Mouse (Mus musculus) limb, embryonic 15.5 days (tissue): ENCODE measurements around the gene Krt87. TPM values are rescaled to one million over a fixed set of nuclear protein-coding genes. Genes with fewer than 3 reads are reported as not detected.

Experiments used
- ATAC-seq: fragments of 200-750 bp; cut with Nextera tagmentation; 2 replicates; pipeline ENCODE4 v1.8.0; 2017; ENCODE audit warnings: low read depth, moderate TSS enrichment; ENCODE audit not compliant: insufficient number of reproducible peaks, low FRiP score, low TSS enrichment
- H3K27ac ChIP-seq: fragments of 300-500 bp; sonication (generic); 2 replicates; pipeline ENCODE4 v1.5.1; 2015; ENCODE audit warnings: moderate library complexity, mild to moderate bottlenecking, inconsistent platforms
- H3K27me3 ChIP-seq: fragments of 300-500 bp; sonication (generic); 2 replicates; pipeline ENCODE4 v1.6.1; 2015; ENCODE audit warnings: inconsistent platforms
- H3K36me3 ChIP-seq: fragments of 300-500 bp; sonication (generic); 2 replicates; pipeline ENCODE4 v1.6.1; 2015; ENCODE audit warnings: inconsistent platforms
- H3K4me1 ChIP-seq: fragments of 300-500 bp; sonication (generic); 2 replicates; pipeline ENCODE4 v1.6.1; 2015; ENCODE audit warnings: inconsistent platforms
- H3K4me2 ChIP-seq: fragments of 300-500 bp; sonication (generic); 2 replicates; pipeline ENCODE4 v1.6.1; 2015; ENCODE audit warnings: mild to moderate bottlenecking, inconsistent platforms
- H3K4me3 ChIP-seq: fragments of 300-500 bp; sonication (generic); 2 replicates; pipeline ENCODE4 v1.5.1; 2015; ENCODE audit warnings: mild to moderate bottlenecking, inconsistent platforms
- H3K9ac ChIP-seq: fragments of 300-500 bp; sonication (generic); 2 replicates; pipeline ENCODE4 v1.6.1; 2015; ENCODE audit warnings: inconsistent platforms
- H3K9me3 ChIP-seq: fragments of 300-500 bp; sonication (generic); 2 replicates; pipeline ENCODE4 v1.6.1; 2016; ENCODE audit warnings: inconsistent platforms
- WGBS: fragments of 180-500 bp; shearing (Covaris S2); methylation state at CpG from one replicate; pipeline ENCODE4 v1.1.7; 2015; 5-methylcytosine and 5-hydroxymethylcytosine counted together
- polyA plus RNA-seq: library from polyadenylated mRNA; unstranded; fragments of >200 nt; fragmentation: Nextera tagmentation; extraction: Ambion mirVana; gene quantifications from 2 replicates; pipeline ENCODE4 v1.2.1, GENCODE M21; 2015

Krt87 gene
- polyA plus RNA-seq, 1 experiment from 2014 or later = 3.0 TPM

DNA sequence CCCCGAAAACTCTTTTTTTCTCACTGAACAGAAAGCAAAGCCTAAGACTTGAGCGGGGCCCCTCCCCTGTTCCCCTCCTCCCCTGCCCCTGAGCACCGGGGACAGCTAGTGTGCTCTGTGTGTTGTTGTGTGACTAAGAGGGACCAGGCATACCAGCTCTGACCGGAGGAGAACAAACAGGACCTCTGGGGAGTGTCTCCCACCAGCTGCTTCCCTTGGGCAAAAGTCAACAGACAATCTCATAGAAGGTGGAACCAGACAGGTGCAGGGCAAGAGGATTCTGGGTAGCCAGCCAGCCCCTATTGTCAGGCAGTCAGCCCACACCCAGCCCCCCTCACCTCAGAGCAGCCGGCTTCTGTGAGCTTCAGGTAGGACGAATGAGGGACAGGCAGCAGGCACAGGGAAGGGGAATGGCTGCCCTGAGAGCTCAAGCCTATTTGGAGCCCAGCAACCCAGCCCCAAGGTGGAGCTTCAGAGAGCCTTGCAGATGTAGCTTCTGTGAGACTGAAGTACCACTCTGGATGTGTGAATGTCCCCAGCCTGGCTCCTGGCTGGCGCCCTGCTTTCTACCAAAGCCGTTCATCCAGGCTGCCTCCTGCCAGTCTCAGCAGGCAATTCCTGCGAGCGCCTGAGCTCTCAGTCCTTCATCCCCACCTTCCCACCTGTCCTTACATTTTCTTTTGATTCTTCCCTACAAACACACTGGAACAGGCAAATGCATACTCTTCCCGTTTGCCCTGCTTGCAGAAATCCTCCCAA is 23.6 kb downstream of the Krt87 start:
- no peak for ATAC-seq
- Histone ChIP-seq H3K4me3 (no peak overlapping the region), H3K9me3 (no peaks in the 10 kb centered on the region), H3K36me3 (no peaks in the 10 kb centered on the region), H3K27ac (no peak overlapping the region), H3K4me1 (peaks cover 24% of the 10 kb centered on the region), H3K9ac (no peak overlapping the region), H3K27me3 (peaks cover 30% of the 10 kb centered on the region), H3K4me2 (no peak overlapping the region)
- WGBS = 39% methylated on average over 11 of the region's 11 CpGs

DNA sequence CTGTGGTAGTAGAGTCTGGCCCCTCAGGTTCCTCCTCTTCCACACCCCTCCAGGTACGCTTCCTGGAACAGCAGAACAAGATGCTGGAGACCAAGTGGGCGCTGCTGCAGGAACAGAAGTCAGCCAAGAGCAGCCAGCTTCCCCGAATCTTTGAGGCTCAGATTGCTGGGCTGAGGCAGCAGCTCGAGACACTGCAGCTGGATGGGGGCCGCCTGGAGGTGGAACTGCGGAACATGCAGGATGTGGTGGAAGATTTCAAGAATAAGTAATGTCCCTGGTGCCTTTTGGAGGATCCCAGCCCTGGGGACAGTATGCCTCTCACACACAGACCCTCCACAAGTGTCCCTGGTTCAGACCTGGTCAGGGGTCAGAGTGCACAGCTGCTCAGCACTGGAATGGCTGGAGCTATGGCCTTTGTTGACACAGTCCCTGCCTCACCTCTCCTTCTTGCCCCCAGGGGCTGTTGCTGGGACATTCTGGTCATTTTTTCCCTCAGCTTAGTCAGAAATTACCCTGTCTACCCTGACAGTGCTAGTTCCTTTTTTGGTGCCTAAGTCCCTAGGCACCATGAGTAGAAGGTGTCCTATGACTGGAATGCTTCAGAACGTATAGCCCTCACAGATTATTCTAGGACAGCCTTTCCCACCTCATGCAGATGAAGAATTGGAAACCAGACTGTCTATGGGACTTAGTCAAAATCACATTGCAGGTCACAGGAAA is 24.5 kb downstream of the Krt87 start:
- Histone ChIP-seq H3K4me3 (no peak overlapping the region), H3K27ac (no peak overlapping the region), H3K9me3 (no peaks in the 10 kb centered on the region), H3K36me3 (no peaks in the 10 kb centered on the region), H3K4me1 (peaks cover 24% of the 10 kb centered on the region), H3K9ac (no peak overlapping the region), H3K27me3 (peaks cover 30% of the 10 kb centered on the region), H3K4me2 (no peak overlapping the region)
- ATAC-seq = no peak
- WGBS = 37% methylated on average over 7 of the region's 7 CpGs

DNA sequence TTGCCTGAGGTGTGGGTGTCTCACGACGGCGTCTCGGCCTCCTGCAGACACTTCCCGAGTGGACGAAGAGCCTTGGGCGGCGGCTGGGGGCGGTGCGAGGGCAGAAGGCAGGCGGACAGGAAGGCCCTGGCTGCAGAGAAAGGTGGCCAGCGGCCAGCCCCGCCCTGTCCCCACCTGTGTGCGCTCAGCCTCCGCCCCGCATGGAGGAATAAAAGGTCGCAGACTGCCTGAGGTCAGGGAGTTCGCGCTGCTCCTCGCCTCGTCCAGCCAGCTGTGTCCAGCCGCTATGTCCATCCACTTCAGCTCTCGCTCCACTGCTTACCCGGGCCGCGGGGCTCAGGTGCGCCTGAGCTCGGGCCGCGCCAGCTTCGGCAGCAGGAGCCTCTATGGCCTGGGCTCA is 26.4 kb downstream of the Krt87 start:
- H3K9ac ChIP-seq = no peak overlapping the region
- H3K36me3 ChIP-seq = no peaks in the 10 kb centered on the region
- peaks cover 30% of the 10 kb centered on the region for H3K27me3 ChIP-seq
- 0 out of 2 replicates have a peak overlapping the region, but pooled peaks have one; percentile 6 for H3K4me3 ChIP-seq
- 30% methylated on average over 26 of the region's 31 CpGs for WGBS
- H3K4me1 ChIP-seq = peaks cover 24% of the 10 kb centered on the region
- H3K9me3 ChIP-seq = no peaks in the 10 kb centered on the region
- H3K27ac ChIP-seq = no peak overlapping the region
- ATAC-seq = no peak
- H3K4me2 ChIP-seq = peak overlapping the region; percentile 20; the same call in 1 of the 2 replicates

DNA sequence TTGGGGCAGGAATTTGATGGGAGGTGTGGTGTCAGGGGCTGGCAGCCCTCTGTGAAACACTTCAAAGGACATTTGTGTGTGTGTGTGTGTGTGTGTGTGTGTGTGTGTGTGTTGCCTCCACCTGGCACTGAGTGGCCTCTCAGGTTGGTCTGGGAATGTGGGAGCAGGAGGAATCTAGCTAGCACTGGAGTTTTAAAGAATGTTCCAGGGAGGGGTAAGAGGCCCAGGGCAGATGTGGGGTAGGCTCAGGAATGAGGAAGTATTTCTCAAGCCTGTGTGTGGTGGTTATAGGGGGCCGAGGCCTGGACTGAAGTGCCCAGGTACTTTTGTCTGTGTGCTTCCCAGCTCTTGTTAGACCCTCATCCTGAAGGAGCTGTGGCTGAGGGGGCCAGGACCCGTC is 27.8 kb downstream of the Krt87 start, which contains the start of gene Krt7:
TSS of gene Krt7 (plus strand) at position 269 of the 400 bp plus-strand sequence.
- Histone ChIP-seq H3K9ac (no peak within 1 kb of the TSS), H3K4me1 (peaks cover 24% of the 10 kb centered on the region), H3K27ac (peak within 1 kb of the TSS; percentile 24; the same call in 1 of the 2 replicates), H3K4me2 (peak within 1 kb of the TSS; percentile 20; the same call in 1 of the 2 replicates), H3K27me3 (peaks cover 30% of the 10 kb centered on the region), H3K36me3 (no peaks in the 10 kb centered on the region), H3K4me3 (0 out of 2 replicates have a peak within 1 kb of the TSS, but pooled peaks have one; percentile 6), H3K9me3 (no peaks in the 10 kb centered on the region)
- ATAC-seq = 0 out of 2 replicates have a peak, but pooled peaks have one; percentile 17
- 23% methylated on average over 2 of the region's 2 CpGs for WGBS

- H3K4me3 ChIP-seq = no peak overlapping the region
- H3K4me1 ChIP-seq = peaks cover 18% of the 10 kb centered on the region; the same call in 1 of the 2 replicates
- 79% methylated on average over 8 of the region's 8 CpGs for WGBS
Measured at GRCm38 (mm10) chr15:101398269-101398668, 40.3 kb downstream of the Krt87 start.

GRCm38 (mm10) chr15:101397683-101398082 is 40.9 kb downstream of the Krt87 start:
- ATAC-seq = no peak
- peaks cover 16% of the 10 kb centered on the region; the same call in 1 of the 2 replicates for H3K4me1 ChIP-seq
- WGBS = 86% methylated on average over 2 of the region's 2 CpGs
- H3K36me3 ChIP-seq = no peaks in the 10 kb centered on the region
- H3K9ac ChIP-seq = no peak overlapping the region
- no peak overlapping the region for H3K4me2 ChIP-seq
- H3K4me3 ChIP-seq = no peak overlapping the region
- H3K9me3 ChIP-seq = no peaks in the 10 kb centered on the region
- H3K27me3 ChIP-seq = no peaks in the 10 kb centered on the region
- H3K27ac ChIP-seq = no peak overlapping the region

More at GRCm38 (mm10) chr15:101398269-101398668, 40.3 kb downstream of the Krt87 start:
- ATAC-seq = no peak
- Histone ChIP-seq H3K36me3 (no peaks in the 10 kb centered on the region), H3K4me2 (no peak overlapping the region), H3K9ac (no peak overlapping the region), H3K27ac (no peak overlapping the region), H3K9me3 (no peaks in the 10 kb centered on the region), H3K27me3 (no peaks in the 10 kb centered on the region)

- Histone ChIP-seq H3K4me1 (peaks cover 16% of the 10 kb centered on the region; the same call in 1 of the 2 replicates), H3K27ac (peak overlapping the region; percentile 47; the same call in 1 of the 2 replicates), H3K4me3 (no peak overlapping the region), H3K9me3 (no peaks in the 10 kb centered on the region), H3K9ac (no peak overlapping the region), H3K27me3 (no peaks in the 10 kb centered on the region), H3K36me3 (no peaks in the 10 kb centered on the region), H3K4me2 (no peak overlapping the region)
- WGBS = 62% methylated on average over 3 of the region's 3 CpGs
- ATAC-seq = no peak
Measured at GRCm38 (mm10) chr15:101396921-101397320, 41.7 kb downstream of the Krt87 start.

- Histone ChIP-seq H3K9ac (no peak overlapping the region), H3K27me3 (no peaks in the 10 kb centered on the region), H3K4me3 (no peak overlapping the region), H3K4me2 (no peak overlapping the region), H3K9me3 (no peaks in the 10 kb centered on the region), H3K36me3 (no peaks in the 10 kb centered on the region), H3K27ac (peak overlapping the region; percentile 47; the same call in 1 of the 2 replicates), H3K4me1 (peaks cover 16% of the 10 kb centered on the region; the same call in 1 of the 2 replicates)
- WGBS = 5% methylated on average over 7 of the region's 7 CpGs
- ATAC-seq = no peak
Measured at GRCm38 (mm10) chr15:101396466-101396865, 42.1 kb downstream of the Krt87 start.

- no peaks in the 10 kb centered on the region for H3K9me3 ChIP-seq
- H3K4me3 ChIP-seq = no peak overlapping the region
- no peak overlapping the region for H3K9ac ChIP-seq
- WGBS = 62% methylated on average over 7 of the region's 7 CpGs
- H3K4me1 ChIP-seq = peaks cover 16% of the 10 kb centered on the region; the same call in 1 of the 2 replicates
- no peak overlapping the region for H3K27ac ChIP-seq
- ATAC-seq = no peak
- H3K27me3 ChIP-seq = no peaks in the 10 kb centered on the region
- H3K36me3 ChIP-seq = no peaks in the 10 kb centered on the region
- no peak overlapping the region for H3K4me2 ChIP-seq
Measured at GRCm38 (mm10) chr15:101394908-101395307, 43.7 kb downstream of the Krt87 start.

- Histone ChIP-seq H3K9ac (no peak overlapping the region), H3K36me3 (no peaks in the 10 kb centered on the region), H3K9me3 (no peaks in the 10 kb centered on the region), H3K27me3 (no peaks in the 10 kb centered on the region), H3K4me3 (no peak overlapping the region), H3K4me1 (peaks cover 23% of the 10 kb centered on the region), H3K27ac (no peak overlapping the region), H3K4me2 (no peak overlapping the region)
- ATAC-seq = no peak
- WGBS = 62% methylated on average over 5 of the region's 5 CpGs
Measured at GRCm38 (mm10) chr15:101392251-101392650, 46.4 kb downstream of the Krt87 start.

GRCm38 (mm10) chr15:101390203-101390602 is 48.4 kb downstream of the Krt87 start:
- H3K4me2 ChIP-seq = no peak overlapping the region
- H3K27ac ChIP-seq = no peak overlapping the region
- H3K4me1 ChIP-seq = peaks cover 13% of the 10 kb centered on the region
- H3K9ac ChIP-seq = no peak overlapping the region
- no peaks in the 10 kb centered on the region for H3K27me3 ChIP-seq
- no peaks in the 10 kb centered on the region for H3K36me3 ChIP-seq
- whole genome bisulfite sequencing = 84% methylated on average over 5 of the region's 5 CpGs
- no peaks in the 10 kb centered on the region for H3K9me3 ChIP-seq
- H3K4me3 ChIP-seq = no peak overlapping the region
- no peak for ATAC-seq
